Mouse (Mus musculus): ENCODE measurements at regions not wholly inside any gene's neighbourhood (a gene's known extent, or its start where the extent isn't known, plus 50 kb on each side); places are given as distances from the start of the nearest gene placed in this dataset.

GRCm38 (mm10) chr8:89456517-89456916 is 412.6 kb upstream of the Sall1 start:
- no peak for DNase-seq (ENCODE audit: low read depth in 1 of 2, low spot score in 2 of 2)

DNA sequence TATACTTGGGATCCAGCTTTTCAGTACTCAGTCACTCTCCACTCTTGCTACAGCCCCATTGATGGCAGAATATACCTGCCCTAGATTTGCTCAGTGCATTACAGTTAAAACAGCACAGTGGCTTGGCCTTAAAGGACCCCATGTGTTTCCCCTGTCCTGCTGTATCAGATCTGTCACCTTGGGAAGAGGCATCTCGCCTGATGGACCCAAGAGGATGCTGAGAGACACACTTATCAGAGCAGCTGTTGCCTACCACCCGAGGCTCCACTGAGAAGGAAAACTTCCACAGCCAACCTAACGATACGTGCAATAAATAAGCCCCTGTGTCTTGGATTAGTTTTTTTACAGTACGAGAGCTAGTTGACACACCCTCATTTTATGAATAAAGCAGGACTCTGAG is 411.8 kb upstream of the Sall1 start:
- DNase-seq (ENCODE audit: low read depth in 1 of 2, low spot score in 2 of 2), result no peak

GRCm38 (mm10) chr8:89454197-89454596 is 410.2 kb upstream of the Sall1 start:
- no peak for DNase-seq (ENCODE audit: low read depth in 1 of 2, low spot score in 2 of 2)

DNA sequence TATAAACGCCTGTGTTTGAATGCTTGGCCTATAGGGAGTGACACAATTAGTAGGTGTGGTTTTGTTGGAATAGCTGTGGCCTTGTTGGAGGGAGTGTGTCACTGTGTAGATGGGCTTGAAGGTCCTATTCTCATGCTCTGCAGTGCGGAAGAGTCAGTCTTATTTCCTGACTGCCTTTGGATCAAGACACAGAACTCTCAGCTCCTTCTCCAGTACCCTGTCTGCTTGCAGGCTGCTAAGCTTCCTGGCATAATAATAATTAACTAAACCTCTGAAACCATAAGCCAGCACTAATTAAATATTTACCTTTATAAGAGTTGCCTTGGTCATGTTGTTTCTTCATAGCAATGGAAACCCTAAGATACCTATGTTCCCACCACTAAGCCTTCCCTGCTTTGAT is 409.8 kb upstream of the Sall1 start:
- no peak for DNase-seq (ENCODE audit: low read depth in 1 of 2, low spot score in 2 of 2)

DNA sequence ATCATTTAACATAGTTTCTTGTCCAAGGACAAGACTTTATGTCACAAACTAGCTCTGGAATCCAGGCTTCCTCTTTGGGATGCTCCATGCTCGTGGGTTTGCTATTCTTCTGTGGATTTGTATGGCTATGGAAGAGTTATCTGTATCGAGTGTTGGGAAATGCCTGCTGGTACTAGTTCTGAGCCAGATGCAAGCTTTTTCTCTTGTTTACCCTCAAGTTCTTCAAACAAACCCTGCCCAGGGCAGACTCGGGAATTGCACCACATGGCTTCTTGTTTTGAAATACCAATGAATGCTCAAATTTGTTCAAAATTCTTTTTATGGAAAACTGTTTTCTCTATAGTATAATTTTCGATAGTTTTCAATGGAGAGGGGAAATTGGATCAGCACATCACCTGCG is 400.5 kb upstream of the Sall1 start:
- no peak for DNase-seq (ENCODE audit: low read depth in 1 of 2, low spot score in 2 of 2)

DNA sequence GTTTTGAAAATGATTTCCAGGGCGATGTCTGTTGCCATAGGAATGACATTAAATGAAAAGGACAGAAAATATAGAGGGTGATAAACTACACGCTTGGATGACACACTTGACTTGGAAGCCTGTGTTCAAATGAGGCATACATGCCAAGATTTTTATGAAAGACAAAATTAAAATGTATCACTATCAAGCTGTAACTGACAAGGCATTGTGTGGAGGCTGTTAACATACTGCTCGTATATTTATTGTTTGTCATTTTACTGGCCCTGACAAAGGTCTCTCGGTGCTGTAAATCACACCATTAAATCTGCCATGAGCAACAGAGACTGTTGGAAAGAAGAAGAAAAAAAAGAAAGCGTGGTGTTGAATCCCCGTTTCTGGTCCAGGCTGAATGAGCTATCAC is 395.3 kb upstream of the Sall1 start:
- no peak for DNase-seq (ENCODE audit: low read depth in 1 of 2, low spot score in 2 of 2)

DNA sequence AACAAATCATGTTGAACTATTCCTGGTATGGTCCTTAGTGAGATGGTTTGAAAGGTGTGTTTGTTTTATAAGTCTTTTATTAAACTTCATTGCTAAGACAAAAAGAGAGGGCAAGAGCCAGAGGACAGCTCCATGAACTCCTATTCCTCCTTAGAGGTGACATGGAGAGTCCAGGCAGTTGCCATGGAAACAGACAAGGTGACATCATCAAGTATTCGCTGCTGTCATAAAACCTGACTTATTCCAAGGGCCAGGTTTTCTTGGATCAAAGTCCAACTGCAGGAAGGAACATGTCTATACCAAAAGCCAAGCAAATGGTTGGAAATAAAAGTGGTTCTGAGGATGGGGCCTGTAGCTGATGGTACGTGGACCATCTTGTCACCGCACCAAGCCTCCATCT is 383.0 kb upstream of the Sall1 start:
- no peak for DNase-seq (ENCODE audit: low read depth in 1 of 2, low spot score in 2 of 2)

DNA sequence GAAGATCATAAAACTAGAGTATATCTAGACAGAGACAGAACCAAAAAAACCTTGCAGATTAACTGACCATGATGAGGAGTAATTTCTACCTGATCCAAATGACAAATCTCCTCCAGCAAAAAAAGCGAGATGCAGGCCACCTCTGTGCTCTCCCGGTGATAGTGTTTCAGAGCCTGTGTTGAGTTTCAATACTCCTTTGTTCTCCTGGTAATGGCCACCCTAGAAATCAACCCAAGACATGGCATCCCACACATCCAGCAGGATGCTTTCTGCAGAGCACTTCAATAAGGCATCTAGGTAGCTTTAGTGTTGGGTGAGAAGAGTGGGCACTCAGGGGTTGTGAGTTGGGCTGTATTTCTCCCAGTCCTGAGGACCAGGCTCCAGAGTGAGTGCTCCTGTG is 371.3 kb upstream of the Sall1 start:
- no peak for DNase-seq (ENCODE audit: low read depth in 1 of 2, low spot score in 2 of 2)

GRCm38 (mm10) chr8:89412500-89412899 is 368.5 kb upstream of the Sall1 start:
- DNase-seq (ENCODE audit: low read depth in 1 of 2, low spot score in 2 of 2), result no peak

GRCm38 (mm10) chr8:89412046-89412445 is 368.1 kb upstream of the Sall1 start:
- DNase-seq (ENCODE audit: low read depth in 1 of 2, low spot score in 2 of 2), result no peak

- no peak for DNase-seq (ENCODE audit: low read depth in 1 of 2, low spot score in 2 of 2)
Observed at GRCm38 (mm10) chr8:89406688-89407087, 362.7 kb upstream of the Sall1 start.

- no peak for DNase-seq (ENCODE audit: low read depth in 1 of 2, low spot score in 2 of 2)
Observed at GRCm38 (mm10) chr8:89404287-89404686, 360.3 kb upstream of the Sall1 start.

- no peak for DNase-seq (ENCODE audit: low read depth in 1 of 2, low spot score in 2 of 2)
Observed at GRCm38 (mm10) chr8:89396673-89397072, 352.7 kb upstream of the Sall1 start.

GRCm38 (mm10) chr8:89392749-89393148 is 348.8 kb upstream of the Sall1 start:
- DNase-seq (ENCODE audit: low read depth in 1 of 2, low spot score in 2 of 2), result no peak

DNA sequence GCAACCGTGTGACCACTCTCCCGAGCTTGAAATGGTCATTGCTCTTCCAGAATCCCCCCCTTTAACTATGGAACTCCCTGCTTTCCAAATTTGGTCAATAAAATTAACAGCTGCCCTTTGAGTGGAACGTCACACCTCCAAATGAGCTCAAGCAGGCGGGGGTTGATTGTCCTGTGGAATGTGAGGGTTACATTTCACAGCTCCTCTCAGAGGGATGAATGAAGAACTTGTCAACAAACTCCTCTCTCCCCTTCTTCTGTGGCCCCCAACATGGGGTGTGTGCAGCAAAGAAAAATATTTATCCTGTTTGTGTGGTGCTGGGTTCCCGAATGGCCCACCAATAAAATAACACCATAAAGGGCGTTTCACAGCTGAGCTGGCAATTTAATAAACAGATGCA is 344.8 kb upstream of the Sall1 start:
- DNase-seq (ENCODE audit: low read depth in 1 of 2, low spot score in 2 of 2), result no peak

- DNase-seq (ENCODE audit: low read depth in 1 of 2, low spot score in 2 of 2), result no peak
Observed at GRCm38 (mm10) chr8:89387295-89387694, 343.3 kb upstream of the Sall1 start.

GRCm38 (mm10) chr8:89385028-89385427 is 341.1 kb upstream of the Sall1 start:
- DNase-seq (ENCODE audit: low read depth in 1 of 2, low spot score in 2 of 2), result no peak

DNA sequence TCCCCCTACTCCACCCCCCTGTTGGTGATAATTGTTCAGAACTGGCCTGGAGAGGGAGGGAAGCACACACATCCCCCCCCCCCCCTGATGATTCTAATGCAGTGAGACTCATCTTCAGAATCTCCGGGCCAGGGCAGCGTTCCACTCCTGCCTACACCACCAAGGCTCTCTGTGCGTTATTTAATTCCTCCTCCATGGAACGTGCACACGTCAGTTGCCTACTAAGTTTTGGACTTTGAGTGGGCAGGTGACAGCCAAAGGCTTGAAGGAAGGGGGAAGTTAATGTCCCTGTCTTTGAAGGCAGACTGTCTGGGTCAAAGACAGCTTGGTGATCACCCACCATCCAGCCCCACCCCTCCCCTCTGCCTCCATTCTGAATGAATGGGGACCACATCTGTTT is 339.8 kb upstream of the Sall1 start:
- no peak for DNase-seq (ENCODE audit: low read depth in 1 of 2, low spot score in 2 of 2)

GRCm38 (mm10) chr8:89382538-89383380 is 338.8 kb upstream of the Sall1 start:
- DNase-seq (ENCODE audit: low read depth in 1 of 2, low spot score in 2 of 2), result no peak

DNA sequence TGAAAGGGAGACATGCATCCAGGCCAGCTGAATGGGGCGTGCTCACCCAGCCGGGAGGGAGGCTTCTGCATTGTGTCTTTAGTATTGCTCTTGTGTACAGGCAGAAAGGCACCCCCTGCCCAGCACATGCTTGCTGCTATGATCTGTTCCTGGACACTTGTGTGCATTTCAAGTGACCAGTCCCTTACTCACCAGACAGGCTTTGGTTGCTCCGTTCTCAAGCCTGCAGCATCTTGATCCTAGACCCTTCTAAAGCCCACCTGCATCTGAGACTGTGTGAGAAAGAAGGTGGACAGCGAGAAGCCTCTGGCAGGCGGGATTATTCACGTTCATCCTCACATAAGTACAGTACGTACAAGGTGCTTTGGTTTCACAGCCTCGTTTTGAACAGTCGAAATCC is 336.5 kb upstream of the Sall1 start:
- DNase-seq (ENCODE audit: low read depth in 1 of 2, low spot score in 2 of 2), result no peak

- DNase-seq (ENCODE audit: low read depth in 1 of 2, low spot score in 2 of 2), result no peak
Observed at GRCm38 (mm10) chr8:89372761-89373160, 328.8 kb upstream of the Sall1 start.

DNA sequence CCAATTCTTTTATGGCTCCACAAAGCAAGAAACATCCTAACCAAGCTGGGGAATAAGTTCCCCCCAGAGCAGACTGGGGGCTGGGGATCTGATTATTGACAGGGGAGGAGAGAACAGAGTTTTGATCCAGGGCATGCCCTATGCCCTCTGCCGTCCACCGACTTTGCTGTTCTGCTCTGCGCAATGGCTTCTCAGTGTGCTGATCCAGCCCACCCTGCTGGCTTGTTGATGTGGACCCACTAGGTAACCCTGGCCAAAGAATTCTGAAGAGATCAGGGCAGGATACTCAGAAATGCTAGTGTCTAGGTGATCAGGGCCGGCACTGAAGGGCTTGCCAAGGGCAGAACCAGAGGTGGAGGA is 327.8 kb upstream of the Sall1 start:
- no peak for DNase-seq (ENCODE audit: low read depth in 1 of 2, low spot score in 2 of 2)

All from monocyte, adult 2 months (primary cell).